ENCODE assay signal across 20 mouse cellular contexts in the genomic region with DNA sequence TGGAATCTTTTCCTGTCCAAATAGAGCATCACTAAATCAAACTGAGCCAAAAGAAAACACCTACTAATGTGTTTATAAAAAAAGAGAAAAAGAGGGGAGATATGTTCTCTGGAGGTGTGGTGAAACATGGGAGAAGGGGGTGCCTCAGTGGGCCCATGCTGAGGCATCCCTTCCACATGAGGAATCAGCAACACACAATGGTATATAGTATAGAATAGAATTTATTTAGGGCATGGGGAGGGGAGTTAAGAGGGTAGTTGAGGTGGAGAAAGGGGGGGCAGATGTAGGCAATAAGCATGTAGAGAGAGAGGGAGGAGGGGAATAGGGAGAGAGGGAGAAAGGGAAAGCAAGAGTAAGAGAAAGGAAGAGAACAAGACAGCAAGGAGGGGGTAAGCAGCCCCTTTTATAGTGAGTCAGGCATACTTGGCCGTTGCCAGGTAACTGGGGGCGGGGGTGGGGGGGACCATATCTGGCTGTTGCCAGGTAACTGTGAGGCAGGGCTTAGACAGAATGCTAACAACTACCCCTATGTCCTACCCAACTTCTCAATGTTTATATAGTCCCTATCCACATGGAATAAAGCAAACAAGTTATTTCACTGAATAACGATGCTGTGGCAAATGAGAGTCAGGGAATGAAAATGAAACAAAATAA.
DNase-seq lines count a peak whose midpoint lies in the region; ATAC-seq and TF ChIP-seq lines count a peak whose summit lies in the region.
"Had no signal": no experiment of that assay in that cellular context is flagged by ENCODE, and none has a peak within 500 bp of the region (broad histone marks: within the 10 kb centered on the region; RNA-seq: fewer than 3 reads in every experiment).

No protein-coding gene starts in this region.

- peak; percentile 17 for DNase-seq in hindbrain, embryonic 11.5 days (ENCODE audit: low spot score)
- no peak for DNase-seq in hindbrain, postnatal 0 days (ENCODE audit: low spot score)
- DNase-seq in forebrain, embryonic 14.5 days (ENCODE audit: low spot score) = peak; percentile 23
- peak; percentile 2 for DNase-seq in mesoderm, embryonic 11.5 days (ENCODE audit: low read depth, low spot score)
- no peak for DNase-seq in cerebellum, postnatal 36 days
- DNase-seq in adrenal gland, postnatal 25 days = no peak
- DNase-seq in adrenal gland, postnatal 14 days = no peak
- DNase-seq: cerebellum, adult 11 months; cerebellum, postnatal 14 days; kidney, adult 18-20 months; kidney, postnatal 25 days; layer of hippocampus, adult 9-11 months; thymus, postnatal 14 days had no signal

- H3K9me3 ChIP-seq in hindbrain, embryonic 11.5 days (ENCODE audit: control insufficient read depth, low read length) = no peaks in the 10 kb centered on the region
- no peaks in the 10 kb centered on the region for H3K9me3 ChIP-seq in hindbrain, postnatal 0 days (ENCODE audit: low read length)
- H3K9me3 ChIP-seq in forebrain, embryonic 14.5 days (replicated peaks; ENCODE audit: control insufficient read depth, low read length) = no peaks in the 10 kb centered on the region
- H3K9me3 ChIP-seq in neural tube, embryonic 13.5 days = no peaks in the 10 kb centered on the region
- H3K9me3 ChIP-seq: embryonic facial prominence, embryonic 13.5 days; limb, embryonic 12.5 days had no signal

- no peaks in the 10 kb centered on the region for H3K36me3 ChIP-seq in hindbrain, embryonic 11.5 days (ENCODE audit: control insufficient read depth, insufficient read depth, low read length)
- H3K36me3 ChIP-seq in hindbrain, postnatal 0 days (ENCODE audit: insufficient read depth, low read length) = no peaks in the 10 kb centered on the region
- no peaks in the 10 kb centered on the region for H3K36me3 ChIP-seq in forebrain, embryonic 14.5 days (ENCODE audit: control insufficient read depth, insufficient read depth, low read length)
- no peaks in the 10 kb centered on the region for H3K36me3 ChIP-seq in neural tube, embryonic 13.5 days
- H3K36me3 ChIP-seq: embryonic facial prominence, embryonic 13.5 days; limb, embryonic 12.5 days had no signal

- no peak overlapping the region for H3K27ac ChIP-seq in hindbrain, embryonic 11.5 days (ENCODE audit: low read depth, low read length)
- no peak overlapping the region for H3K27ac ChIP-seq in hindbrain, postnatal 0 days
- no peak overlapping the region for H3K27ac ChIP-seq in forebrain, embryonic 14.5 days (ENCODE audit: low read depth, low read length)
- no peak overlapping the region for H3K27ac ChIP-seq in neural tube, embryonic 13.5 days (replicated peaks)
- H3K27ac ChIP-seq: embryonic facial prominence, embryonic 13.5 days; limb, embryonic 12.5 days; liver, embryonic 14.5 days; stomach, postnatal 0 days had no signal

- no peak for TF ChIP-seq CTCF in hindbrain, postnatal 0 days (IDR thresholded peaks at IDR 0.05; ENCODE audit: low read depth)

- no peaks in the 10 kb centered on the region for H3K4me1 ChIP-seq in hindbrain, embryonic 11.5 days (replicated peaks; ENCODE audit: control insufficient read depth, insufficient read depth, low read length)
- H3K4me1 ChIP-seq in hindbrain, postnatal 0 days (ENCODE audit: insufficient read depth, low read length) = no peaks in the 10 kb centered on the region
- no peaks in the 10 kb centered on the region for H3K4me1 ChIP-seq in forebrain, embryonic 14.5 days (ENCODE audit: control insufficient read depth, insufficient read depth, low read length)
- 0 out of 2 replicates have a peak, but pooled peaks cover 3% of the 10 kb centered on the region for H3K4me1 ChIP-seq in neural tube, embryonic 13.5 days (replicated peaks)
- H3K4me1 ChIP-seq: embryonic facial prominence, embryonic 13.5 days; limb, embryonic 12.5 days had no signal

- WGBS in hindbrain, embryonic 11.5 days = 64% methylated on average over 3 of the region's 3 CpGs
- 11% methylated on average over 3 of the region's 3 CpGs for WGBS in hindbrain, postnatal 0 days
- WGBS in forebrain, embryonic 14.5 days = 37% methylated on average over 3 of the region's 3 CpGs
- WGBS in neural tube, embryonic 13.5 days = 66% methylated on average over 3 of the region's 3 CpGs

- no peak overlapping the region for H3K4me3 ChIP-seq in hindbrain, embryonic 11.5 days (ENCODE audit: low read depth, low read length)
- H3K4me3 ChIP-seq in hindbrain, postnatal 0 days (ENCODE audit: low read length) = no peak overlapping the region
- H3K4me3 ChIP-seq in forebrain, embryonic 14.5 days (ENCODE audit: low read depth, low read length) = no peak overlapping the region
- H3K4me3 ChIP-seq in neural tube, embryonic 13.5 days = no peak overlapping the region
- H3K4me3 ChIP-seq: embryonic facial prominence, embryonic 13.5 days; limb, embryonic 12.5 days had no signal

- H3K27me3 ChIP-seq in hindbrain, embryonic 11.5 days (ENCODE audit: control insufficient read depth, insufficient read depth, low read length) = no peaks in the 10 kb centered on the region
- H3K27me3 ChIP-seq in hindbrain, postnatal 0 days (ENCODE audit: insufficient read depth, low read length) = no peaks in the 10 kb centered on the region
- no peaks in the 10 kb centered on the region for H3K27me3 ChIP-seq in forebrain, embryonic 14.5 days (replicated peaks; ENCODE audit: control insufficient read depth, insufficient read depth, low read length)
- no peaks in the 10 kb centered on the region for H3K27me3 ChIP-seq in neural tube, embryonic 13.5 days
- H3K27me3 ChIP-seq: embryonic facial prominence, embryonic 13.5 days; limb, embryonic 12.5 days had no signal

- no peak overlapping the region for H3K4me2 ChIP-seq in hindbrain, embryonic 11.5 days (replicated peaks; ENCODE audit: low read depth, low read length)
- no peak overlapping the region for H3K4me2 ChIP-seq in hindbrain, postnatal 0 days (ENCODE audit: low read depth, low read length)
- H3K4me2 ChIP-seq in forebrain, embryonic 14.5 days (ENCODE audit: low read length) = no peak overlapping the region
- no peak overlapping the region for H3K4me2 ChIP-seq in neural tube, embryonic 13.5 days
- H3K4me2 ChIP-seq: embryonic facial prominence, embryonic 13.5 days; limb, embryonic 12.5 days had no signal

- ATAC-seq in hindbrain, embryonic 11.5 days (ENCODE audit: low FRiP score) = peak; percentile 85
- no peak for ATAC-seq in hindbrain, postnatal 0 days
- peak; percentile 77 for ATAC-seq in forebrain, embryonic 14.5 days
- ATAC-seq in neural tube, embryonic 13.5 days (ENCODE audit: low read depth) = peak; percentile 72
- ATAC-seq: activated CD4-positive, CD25-positive, alpha-beta regulatory T cell, adult 4 months; lung, postnatal 0 days had no signal

- no peak overlapping the region for H3K9ac ChIP-seq in hindbrain, embryonic 11.5 days (ENCODE audit: low read depth, low read length)
- H3K9ac ChIP-seq in hindbrain, postnatal 0 days (replicated peaks; ENCODE audit: low read length) = no peak overlapping the region
- H3K9ac ChIP-seq in forebrain, embryonic 14.5 days (ENCODE audit: low read length) = no peak overlapping the region
- H3K9ac ChIP-seq in neural tube, embryonic 13.5 days = no peak overlapping the region
- H3K9ac ChIP-seq: embryonic facial prominence, embryonic 13.5 days; limb, embryonic 12.5 days; liver, embryonic 14.5 days had no signal

Comparison
In these comparisons a context has a peak if more than half of its experiments do, and no peak if none do; other contexts are left out.
1. DNase-seq: peak in hindbrain, embryonic 11.5 days (single experiment), forebrain, embryonic 14.5 days (single experiment) and mesoderm, embryonic 11.5 days (single experiment); none in hindbrain, postnatal 0 days (single experiment), cerebellum, postnatal 36 days (0 of 2), adrenal gland, postnatal 25 days (single experiment) and adrenal gland, postnatal 14 days (single experiment).